Mouse (Mus musculus) urinary bladder, postnatal 14 days (tissue): ENCODE results near the gene Fbxl17.

ENCODE experiments used
- DNase-seq: peaks from one replicate; pipeline ENCODE4 v3.0.0; 2021; ENCODE audit warnings: low spot score

Fbxl17 gene

DNA sequence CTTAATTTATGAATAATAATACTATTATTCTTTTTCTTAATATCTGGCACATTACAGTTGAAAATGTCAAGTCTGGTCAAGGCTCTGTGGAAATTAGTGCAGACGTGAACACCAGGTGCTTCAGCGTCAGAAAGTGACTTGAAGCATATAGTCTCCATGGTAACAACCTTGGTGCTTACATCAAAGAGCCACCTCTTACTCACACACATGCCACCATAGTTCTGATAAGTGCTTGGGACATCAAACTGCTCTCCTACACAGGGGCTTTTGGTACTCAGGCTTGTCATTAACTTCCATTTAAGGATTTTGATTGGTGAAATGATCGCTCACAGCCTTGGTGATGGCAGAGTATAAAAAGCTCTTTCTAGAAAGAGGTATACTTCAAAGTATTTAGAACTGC lies 333.1 kb downstream of the Fbxl17 start:
- DNase-seq = no peak

- no peak for DNase-seq
These were observed 334.0 kb downstream of the Fbxl17 start for GRCm38 (mm10) chr17:63165847-63166246.

GRCm38 (mm10) chr17:63164289-63164688 lies 335.5 kb downstream of the Fbxl17 start:
- no peak for DNase-seq

DNA sequence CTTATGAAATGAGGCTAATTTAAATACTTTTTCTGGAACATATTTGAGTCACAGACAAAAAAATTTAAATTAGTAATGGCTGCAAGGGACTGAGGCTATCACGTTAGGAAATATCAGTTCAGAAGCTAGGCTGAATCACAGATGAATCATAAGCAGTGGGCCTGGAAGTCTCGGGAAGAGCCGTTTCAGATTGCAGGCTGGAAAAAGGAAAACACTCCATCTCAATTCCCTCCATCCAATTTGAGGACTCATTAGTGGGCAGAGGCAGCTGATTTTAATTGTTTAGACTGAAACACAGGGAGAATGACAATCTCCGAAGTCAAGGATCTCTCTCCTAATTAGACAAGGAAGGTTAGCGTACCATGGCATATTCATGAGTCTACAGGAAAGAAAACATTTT lies 337.9 kb downstream of the Fbxl17 start:
- DNase-seq = no peak

- DNase-seq = no peak
These were observed 340.6 kb downstream of the Fbxl17 start for GRCm38 (mm10) chr17:63159196-63159595.

DNA sequence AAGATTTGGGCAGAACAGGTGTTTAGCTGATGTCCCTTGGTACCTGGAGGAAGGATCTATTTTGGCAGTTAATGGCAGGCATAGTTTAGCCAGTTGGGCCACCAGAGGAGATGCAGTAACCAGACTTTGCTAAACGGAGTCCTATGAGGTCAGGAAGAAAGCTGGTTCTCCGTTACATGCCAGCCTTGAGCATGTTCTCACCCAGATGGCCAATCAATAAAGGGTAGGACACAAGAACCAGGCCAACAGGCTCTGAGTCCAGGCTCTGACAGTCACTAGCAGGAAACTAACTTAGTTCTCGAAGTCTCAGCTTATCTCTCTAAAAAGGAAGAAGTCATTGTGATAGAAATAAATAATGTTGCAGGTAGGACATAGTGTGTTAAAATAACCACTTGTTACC lies 341.4 kb downstream of the Fbxl17 start:
- DNase-seq = no peak

DNA sequence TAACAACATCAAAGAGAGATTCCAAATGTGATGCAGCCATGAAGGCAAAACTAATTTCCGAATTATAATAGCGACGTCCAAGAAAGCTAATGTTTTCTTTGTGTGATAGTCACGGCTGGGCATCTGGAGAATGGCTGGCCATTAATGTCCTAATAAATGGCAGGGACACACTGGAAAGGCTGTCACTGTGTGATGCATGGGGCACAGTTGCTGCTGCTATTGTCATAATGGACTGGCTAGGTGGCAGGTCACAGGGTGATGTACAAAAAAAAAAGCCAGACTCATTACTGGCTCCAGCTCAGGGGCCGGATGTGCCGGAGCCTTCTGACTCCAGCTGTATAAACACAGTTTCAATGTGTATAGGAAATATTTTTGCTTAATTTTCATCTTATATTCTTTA lies 341.9 kb downstream of the Fbxl17 start:
- DNase-seq = no peak

DNA sequence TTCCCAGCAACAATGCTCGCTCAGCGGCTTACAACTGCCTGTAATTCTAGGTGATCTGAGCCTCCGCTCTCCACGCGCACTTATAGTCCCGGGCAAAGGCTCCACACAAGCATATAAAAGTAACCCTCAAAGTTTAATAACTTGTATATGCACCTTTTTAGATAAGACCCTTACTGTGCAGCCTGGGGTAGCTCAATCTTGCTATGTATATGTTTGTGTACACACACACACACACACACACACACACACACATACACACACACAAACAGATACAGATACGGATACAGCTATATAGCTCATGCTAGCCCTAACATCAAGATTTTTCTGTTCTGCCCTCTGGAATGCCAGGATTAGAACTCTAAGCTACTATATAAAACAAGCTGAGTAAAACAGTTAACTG lies 342.8 kb downstream of the Fbxl17 start:
- DNase-seq = no peak

DNA sequence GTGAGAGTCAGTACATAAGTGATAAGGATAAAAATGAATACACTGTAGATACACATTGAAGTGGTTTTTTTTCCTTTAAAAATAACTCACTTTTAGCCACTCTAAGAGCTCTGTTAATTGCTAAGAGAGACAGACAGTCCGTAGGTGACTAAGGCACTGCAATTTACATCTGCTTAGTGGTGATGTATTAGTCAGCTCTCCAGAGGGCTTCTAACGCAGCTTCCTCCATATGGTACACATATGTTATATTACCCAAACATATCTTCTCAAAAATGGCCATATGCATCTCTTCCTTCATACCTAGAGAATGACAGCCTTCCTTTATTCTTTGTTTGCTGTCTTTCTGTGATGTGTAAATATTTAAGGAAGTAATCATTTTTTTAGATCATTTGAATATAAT lies 353.3 kb downstream of the Fbxl17 start:
- DNase-seq = no peak

GRCm38 (mm10) chr17:63145751-63146491 lies 353.9 kb downstream of the Fbxl17 start:
- DNase-seq = no peak

DNA sequence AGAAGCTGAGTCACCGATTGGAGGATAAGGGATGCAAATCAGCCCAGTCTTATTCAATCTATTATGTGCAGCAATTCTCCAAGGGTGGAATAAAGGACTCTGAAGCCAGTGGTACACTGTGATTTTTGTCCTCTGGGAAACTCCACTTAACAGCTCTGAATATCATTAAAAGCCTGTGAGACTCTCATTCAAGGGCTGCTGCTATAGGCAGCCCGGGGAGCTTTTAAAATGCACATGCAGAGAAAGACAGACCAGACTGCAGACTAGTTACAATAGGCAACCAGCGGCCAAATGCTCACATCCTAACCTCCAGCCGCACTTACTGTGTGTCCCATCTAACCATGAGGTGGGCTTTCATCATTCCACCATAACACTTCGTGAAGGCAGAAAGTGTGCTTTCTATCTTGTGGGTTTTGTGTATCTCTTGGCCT lies 354.5 kb downstream of the Fbxl17 start:
- DNase-seq = no peak

DNA sequence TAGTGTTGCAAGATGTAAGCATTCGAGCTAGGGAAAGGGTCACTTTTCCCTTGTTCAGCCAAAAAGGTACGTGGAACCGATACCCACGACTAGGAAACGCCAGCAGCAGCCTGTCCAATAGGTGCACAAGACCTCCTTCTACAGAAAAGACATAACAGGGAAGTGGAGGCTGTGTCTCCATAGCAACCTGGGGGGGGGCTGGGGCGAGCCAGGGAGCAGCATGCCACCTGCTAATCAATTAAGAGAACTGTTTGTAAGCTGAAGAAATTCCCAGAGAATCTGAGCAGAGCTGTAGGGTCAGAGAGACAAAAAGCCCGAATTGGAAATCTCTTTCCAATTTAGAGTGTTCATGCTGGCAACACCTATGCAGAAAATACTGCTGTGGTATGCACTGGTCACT lies 356.0 kb downstream of the Fbxl17 start:
- DNase-seq = no peak

- no peak for DNase-seq
These were observed 365.0 kb downstream of the Fbxl17 start for GRCm38 (mm10) chr17:63134805-63135204.

- no peak for DNase-seq
These were observed 377.4 kb downstream of the Fbxl17 start for GRCm38 (mm10) chr17:63122427-63122826.

DNA sequence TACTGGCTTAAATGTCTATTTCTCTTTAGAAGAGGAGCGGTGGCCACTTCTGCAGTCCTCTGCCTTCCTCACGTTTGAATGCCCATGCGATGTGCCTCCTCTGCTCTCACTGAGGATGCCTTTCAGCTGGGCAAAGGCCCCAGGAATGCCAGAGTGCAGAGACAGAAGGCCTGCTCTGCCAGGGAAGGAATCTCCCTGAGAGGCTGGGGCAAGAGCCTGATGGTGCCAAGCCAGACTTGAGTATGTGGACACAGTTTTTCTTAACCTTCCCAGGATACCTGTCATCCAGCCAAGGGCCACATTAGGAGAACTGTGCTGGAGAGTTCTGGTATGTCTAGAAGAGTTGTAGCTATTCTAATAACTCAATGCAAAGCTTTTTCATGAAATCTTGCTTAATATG lies 380.1 kb downstream of the Fbxl17 start:
- DNase-seq = no peak

GRCm38 (mm10) chr17:63119077-63119476 lies 380.7 kb downstream of the Fbxl17 start:
- no peak for DNase-seq

GRCm38 (mm10) chr17:63117130-63117529 lies 382.7 kb downstream of the Fbxl17 start:
- no peak for DNase-seq

DNA sequence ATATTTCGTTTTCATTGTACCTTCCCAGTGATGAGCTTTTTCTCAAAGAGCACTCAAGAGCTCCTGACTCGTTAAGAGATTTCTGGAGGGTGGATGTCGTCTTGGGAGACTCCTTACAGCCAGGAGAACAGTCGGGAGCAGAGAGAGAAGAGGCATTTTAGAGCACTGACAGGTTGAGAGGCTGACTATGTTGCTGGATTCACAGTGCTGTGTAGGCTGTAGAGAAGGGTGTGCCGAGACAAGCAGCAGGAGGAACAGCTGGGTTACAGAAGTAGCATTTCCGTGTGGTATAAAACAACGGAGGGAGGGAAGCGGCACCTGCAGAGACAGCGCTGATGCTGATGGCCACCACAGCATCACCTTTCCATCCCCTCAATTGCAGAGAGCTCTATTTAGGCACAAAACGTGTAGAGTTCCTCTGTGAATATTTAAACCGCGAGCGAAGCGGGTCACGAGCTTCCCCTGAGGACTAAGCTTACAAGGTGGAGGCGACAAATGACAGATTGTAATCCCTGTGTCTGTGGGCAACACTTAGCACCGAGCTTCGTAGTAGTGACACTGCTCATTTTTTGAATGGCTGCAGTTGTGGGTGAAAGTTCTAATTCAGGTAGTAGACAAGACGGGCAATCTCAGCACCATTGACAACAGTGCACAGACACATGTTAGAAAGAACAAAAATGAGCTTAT lies 385.3 kb downstream of the Fbxl17 start:
- DNase-seq = no peak

- no peak for DNase-seq
These were observed 387.0 kb downstream of the Fbxl17 start for GRCm38 (mm10) chr17:63112826-63113225.

DNA sequence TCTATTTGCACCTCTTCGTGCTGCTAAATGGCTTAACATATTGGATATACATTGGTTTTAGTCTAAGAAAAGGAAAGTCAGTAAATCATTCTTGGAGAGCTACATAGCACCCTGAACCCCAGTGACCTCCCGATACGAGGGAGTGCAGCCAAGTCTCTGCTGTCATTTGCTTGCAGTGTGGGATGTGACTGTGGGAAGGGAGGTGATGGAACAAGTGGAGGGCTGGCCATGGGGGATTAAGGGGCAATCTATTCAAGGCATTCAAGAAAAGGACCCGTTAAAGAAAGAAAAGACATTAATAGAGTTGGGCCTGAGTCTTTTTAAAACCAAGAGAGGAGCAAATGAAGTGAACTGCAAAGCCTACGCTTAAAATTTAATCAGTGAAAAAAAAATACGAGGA lies 388.8 kb downstream of the Fbxl17 start:
- no peak for DNase-seq

GRCm38 (mm10) chr17:63110211-63110755 lies 389.5 kb downstream of the Fbxl17 start:
- DNase-seq = no peak

GRCm38 (mm10) chr17:63108035-63108434 lies 391.8 kb downstream of the Fbxl17 start:
- no peak for DNase-seq

DNA sequence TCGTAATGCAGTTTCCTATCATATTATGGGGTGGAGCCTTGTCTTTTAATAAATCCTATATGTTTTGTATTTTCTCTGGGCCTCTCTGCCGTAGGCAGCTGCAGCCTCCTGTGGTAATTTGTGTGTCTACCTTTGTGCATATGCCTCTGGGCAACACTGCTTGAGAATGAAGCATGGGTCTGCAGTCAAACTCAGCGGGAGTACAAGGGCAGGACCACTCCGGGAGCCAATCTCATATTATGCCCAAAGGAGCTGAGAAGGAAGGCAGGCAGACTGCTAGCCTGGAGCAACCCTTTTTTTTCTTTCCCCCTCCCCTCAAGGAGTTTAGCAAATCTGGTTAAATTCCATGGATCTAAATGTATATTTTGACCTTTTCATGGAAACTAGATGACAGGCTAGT lies 392.3 kb downstream of the Fbxl17 start:
- DNase-seq = no peak
